Mouse (Mus musculus) lung, embryonic 16.5 days (tissue): ENCODE data around the gene Rsph6a. TPM values are rescaled to one million over a fixed set of nuclear protein-coding genes. Genes with fewer than 3 reads are reported as not detected.
A peak's percentile ranks its signal among the peaks of the same experiment; 100 is the strongest.

ENCODE experiments used
- ATAC-seq: fragments of 200-750 bp; cut with Nextera tagmentation; 2 replicates; pipeline ENCODE4 v1.8.0; 2017; ENCODE audit warnings: low read depth, mild to moderate bottlenecking, moderate library complexity
- H3K27ac ChIP-seq: fragments of 300-500 bp; sonication (generic); 2 replicates; pipeline ENCODE4 v1.5.1; 2014; ENCODE audit warnings: mild to moderate bottlenecking, control low read depth, low read length
- H3K27me3 ChIP-seq: fragments of 300-500 bp; sonication (generic); 2 replicates; pipeline ENCODE4 v1.6.1; 2014; ENCODE audit warnings: low read depth, low read length, mixed read lengths; ENCODE audit not compliant: control insufficient read depth, insufficient read depth
- H3K36me3 ChIP-seq: fragments of 300-500 bp; sonication (generic); 2 replicates; pipeline ENCODE4 v1.6.1; 2014; ENCODE audit warnings: low read length; ENCODE audit not compliant: control insufficient read depth, insufficient read depth
- H3K4me1 ChIP-seq: fragments of 300-500 bp; sonication (generic); replicated peaks from 2 replicates; pipeline ENCODE4 v1.6.1; 2014; ENCODE audit warnings: low read length, mixed read lengths; ENCODE audit not compliant: control insufficient read depth, insufficient read depth
- H3K4me2 ChIP-seq: fragments of 300-500 bp; sonication (generic); 2 replicates; pipeline ENCODE4 v1.6.1; 2014; ENCODE audit warnings: low read depth, low read length, control low read depth
- H3K4me3 ChIP-seq: fragments of 300-500 bp; sonication (generic); 2 replicates; pipeline ENCODE4 v1.5.1; 2014; ENCODE audit warnings: mild to moderate bottlenecking, low read length, control low read depth
- H3K9ac ChIP-seq: fragments of 300-500 bp; sonication (generic); 2 replicates; pipeline ENCODE4 v1.6.1; 2014; ENCODE audit warnings: low read length, control low read depth
- H3K9me3 ChIP-seq: fragments of 300-500 bp; sonication (generic); 2 replicates; pipeline ENCODE4 v1.6.1; 2016; ENCODE audit warnings: low read length; ENCODE audit not compliant: control insufficient read depth
- WGBS: fragments of 180-500 bp; shearing (Covaris S2); extraction: QIAGEN DNeasy Blood & Tissue Kit; methylation state at CpG from one replicate; pipeline ENCODE4 v1.1.7; 2014; 5-methylcytosine and 5-hydroxymethylcytosine counted together
- polyA plus RNA-seq: library from polyadenylated mRNA; unstranded; fragments of >200 nt; fragmentation: Nextera tagmentation; extraction: Ambion mirVana; gene quantifications from 2 replicates; pipeline ENCODE4 v1.2.1, GENCODE M21; 2015

The Rsph6a gene
- polyA plus RNA-seq, 1 experiment from 2014 or later: not detected

GRCm38 (mm10) chr7:19083701-19084100 lies 29.2 kb downstream of the Rsph6a start, which contains the start of gene Dmpk:
Gene Dmpk, plus strand, starts transcription at chr7:19083849.
- peak within 1 kb of the TSS; percentile 49 for H3K4me2 ChIP-seq
- peak; percentile 63 for ATAC-seq
- 33% methylated on average over 10 of the region's 10 CpGs for WGBS
- H3K4me1 ChIP-seq: peaks cover 44% of the 10 kb centered on the region
- H3K27me3 ChIP-seq: no peaks in the 10 kb centered on the region
- H3K27ac ChIP-seq: peak within 1 kb of the TSS; percentile 55
- peak within 1 kb of the TSS; percentile 69 for H3K9ac ChIP-seq
- H3K9me3 ChIP-seq: no peaks in the 10 kb centered on the region
- peaks cover 34% of the 10 kb centered on the region for H3K36me3 ChIP-seq
- peak within 1 kb of the TSS; percentile 45 for H3K4me3 ChIP-seq

GRCm38 (mm10) chr7:19084277-19084771 lies 29.8 kb downstream of the Rsph6a start:
- Histone ChIP-seq H3K9me3 (no peaks in the 10 kb centered on the region), H3K4me2 (peak overlapping the region; percentile 49), H3K27me3 (no peaks in the 10 kb centered on the region), H3K9ac (peak overlapping the region; percentile 69), H3K27ac (peak overlapping the region; percentile 55), H3K36me3 (peaks cover 32% of the 10 kb centered on the region), H3K4me3 (peak overlapping the region; percentile 45), H3K4me1 (peaks cover 44% of the 10 kb centered on the region)
- no peak for ATAC-seq
- WGBS: 63% methylated on average over 6 of the region's 6 CpGs

- H3K4me1 ChIP-seq: peaks cover 44% of the 10 kb centered on the region
- 21% methylated on average over 9 of the region's 9 CpGs for WGBS
- H3K27ac ChIP-seq: peak overlapping the region; percentile 24; the same call in 1 of the 2 replicates
- no peaks in the 10 kb centered on the region for H3K27me3 ChIP-seq
- ATAC-seq: no peak
- peak overlapping the region; percentile 45 for H3K4me3 ChIP-seq
- peak overlapping the region; percentile 69 for H3K9ac ChIP-seq
- H3K9me3 ChIP-seq: no peaks in the 10 kb centered on the region
- H3K4me2 ChIP-seq: peak overlapping the region; percentile 49
- H3K36me3 ChIP-seq: peaks cover 28% of the 10 kb centered on the region
Measured at GRCm38 (mm10) chr7:19084921-19085473, 30.5 kb downstream of the Rsph6a start.

GRCm38 (mm10) chr7:19085495-19085894 lies 31.0 kb downstream of the Rsph6a start:
- Histone ChIP-seq H3K4me3 (peak overlapping the region; percentile 3; the same call in 1 of the 2 replicates), H3K9me3 (no peaks in the 10 kb centered on the region), H3K4me1 (peaks cover 44% of the 10 kb centered on the region), H3K9ac (peak overlapping the region; percentile 12), H3K4me2 (peak overlapping the region; percentile 49), H3K27ac (peak overlapping the region; percentile 4), H3K36me3 (peaks cover 24% of the 10 kb centered on the region), H3K27me3 (no peaks in the 10 kb centered on the region)
- WGBS: 14% methylated on average over 6 of the region's 6 CpGs
- no peak for ATAC-seq

- Histone ChIP-seq H3K9me3 (no peaks in the 10 kb centered on the region), H3K36me3 (peaks cover 19% of the 10 kb centered on the region), H3K4me1 (peaks cover 44% of the 10 kb centered on the region), H3K4me2 (peak overlapping the region; percentile 49), H3K27me3 (no peaks in the 10 kb centered on the region), H3K27ac (no peak overlapping the region), H3K9ac (no peak overlapping the region), H3K4me3 (0 out of 2 replicates have a peak overlapping the region, but pooled peaks have one; percentile 3)
- ATAC-seq: peak; percentile 57
- 8% methylated on average over 14 of the region's 14 CpGs for WGBS
Measured at GRCm38 (mm10) chr7:19086042-19086441, 31.6 kb downstream of the Rsph6a start.

GRCm38 (mm10) chr7:19086760-19087159 lies 32.3 kb downstream of the Rsph6a start:
- H3K9ac ChIP-seq: no peak overlapping the region
- H3K4me2 ChIP-seq: no peak overlapping the region
- H3K4me3 ChIP-seq: no peak overlapping the region
- no peak overlapping the region for H3K27ac ChIP-seq
- no peak for ATAC-seq
- H3K4me1 ChIP-seq: peaks cover 44% of the 10 kb centered on the region
- H3K9me3 ChIP-seq: no peaks in the 10 kb centered on the region
- WGBS: 81% methylated on average over 18 of the region's 18 CpGs
- H3K36me3 ChIP-seq: peaks cover 13% of the 10 kb centered on the region
- no peaks in the 10 kb centered on the region for H3K27me3 ChIP-seq

GRCm38 (mm10) chr7:19088813-19089212 lies 34.3 kb downstream of the Rsph6a start:
- 0 out of 2 replicates have a peak, but pooled peaks cover 2% of the 10 kb centered on the region for H3K36me3 ChIP-seq

GRCm38 (mm10) chr7:19091913-19092312 lies 37.4 kb downstream of the Rsph6a start:
- Histone ChIP-seq H3K4me1 (peaks cover 27% of the 10 kb centered on the region), H3K27me3 (no peaks in the 10 kb centered on the region), H3K9ac (peak overlapping the region; percentile 62), H3K9me3 (no peaks in the 10 kb centered on the region), H3K36me3 (0 out of 2 replicates have a peak, but pooled peaks cover 2% of the 10 kb centered on the region), H3K4me2 (peak overlapping the region; percentile 91), H3K4me3 (no peak overlapping the region), H3K27ac (peak overlapping the region; percentile 99)
- WGBS: 53% methylated on average over 17 of the region's 17 CpGs
- no peak for ATAC-seq

More at GRCm38 (mm10) chr7:19088813-19089212, 34.3 kb downstream of the Rsph6a start:
- H3K27ac ChIP-seq: no peak overlapping the region
- no peaks in the 10 kb centered on the region for H3K9me3 ChIP-seq
- no peaks in the 10 kb centered on the region for H3K27me3 ChIP-seq
- H3K4me3 ChIP-seq: no peak overlapping the region
- ATAC-seq: no peak
- no peak overlapping the region for H3K4me2 ChIP-seq
- no peak overlapping the region for H3K9ac ChIP-seq
- peaks cover 40% of the 10 kb centered on the region for H3K4me1 ChIP-seq
- 47% methylated on average over 10 of the region's 10 CpGs for WGBS

GRCm38 (mm10) chr7:19092381-19093173 lies 38.1 kb downstream of the Rsph6a start:
- peak; percentile 41 for ATAC-seq
- 0 out of 2 replicates have a peak, but pooled peaks cover 2% of the 10 kb centered on the region for H3K36me3 ChIP-seq
- peak overlapping the region; percentile 91 for H3K4me2 ChIP-seq
- H3K27ac ChIP-seq: peak overlapping the region; percentile 99
- H3K9me3 ChIP-seq: no peaks in the 10 kb centered on the region
- H3K4me3 ChIP-seq: peak overlapping the region; percentile 67
- H3K9ac ChIP-seq: peak overlapping the region; percentile 62
- peaks cover 27% of the 10 kb centered on the region for H3K4me1 ChIP-seq
- H3K27me3 ChIP-seq: no peaks in the 10 kb centered on the region
- WGBS: 8% methylated on average over 38 of the region's 38 CpGs
